Mouse (Mus musculus) gastrocnemius, adult 2 months (tissue): Measurements from ENCODE around the gene 2410004P03Rik. TPM values are rescaled to one million over a fixed set of nuclear protein-coding genes. Genes with fewer than 3 reads are reported as not detected.
A peak's percentile ranks its signal among the peaks of the same experiment; 100 is the strongest.
"Not testable (repeated sequence)": the region's sequence is repeated elsewhere in the genome, so short reads cannot be mapped to it uniquely, and the experiment has no call there.

Source experiments
- DNase-seq: peaks from one replicate; pipeline ENCODE4 v3.0.0; 2022
- H3K27ac ChIP-seq: fragments of 200-600 bp; 2 replicates; pipeline ENCODE4 v1.8.1; 2022; ENCODE audit warnings: mild to moderate bottlenecking
- H3K4me3 ChIP-seq: fragments of 200-600 bp; 2 replicates; pipeline ENCODE4 v1.8.1; 2022; ENCODE audit warnings: mild to moderate bottlenecking, moderate library complexity
- CTCF ChIP-seq: fragments of 200-600 bp; IDR thresholded peaks from 2 replicates; pipeline ENCODE4 v1.8.1; 2022; ENCODE audit warnings: antibody characterized with exemption, mild to moderate bottlenecking, moderate library complexity
- intact Hi-C: fragments of 180-260 bp; cut with DNase I; formaldehyde crosslinking; loops from one replicate; pipeline ENCODE4 v1.15.1; 2025
- total RNA-seq, 2 experiments: library from RNA; stranded (reverse); gene quantifications; 2 replicates each; pipeline ENCODE4 v1.2.3; 2021

Gene 2410004P03Rik
- total RNA-seq, 2 experiments from 2014 or later = not detected

DNA sequence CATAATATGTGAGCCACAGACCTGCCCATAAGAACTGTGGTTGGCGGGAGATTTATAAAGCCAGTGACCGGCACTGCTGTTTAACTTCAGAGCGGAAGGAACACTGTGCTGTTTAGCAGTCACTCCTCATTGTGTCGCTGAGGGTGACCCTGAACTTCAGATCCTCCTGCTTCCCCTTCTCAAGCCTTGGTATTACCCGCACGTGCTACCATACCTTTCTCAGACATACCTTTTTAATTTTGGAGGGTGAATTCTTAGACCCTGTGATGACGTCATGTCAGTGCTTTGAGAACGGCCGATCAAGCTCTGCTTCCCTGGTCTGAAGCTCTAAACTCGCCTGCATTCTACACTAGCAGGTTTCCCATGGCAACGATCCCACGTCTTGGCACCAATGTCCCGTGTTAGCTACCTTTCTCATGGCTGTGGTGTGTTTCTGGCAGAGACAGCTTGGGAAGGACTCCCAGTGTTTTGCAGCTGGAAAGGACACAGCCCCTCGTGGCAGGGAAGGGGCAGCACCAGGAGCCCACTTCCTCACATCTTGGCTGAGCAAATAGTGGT is 25.6 kb upstream of the 2410004P03Rik start:
- no peak overlapping the region for H3K27ac ChIP-seq
- intact Hi-C loops = no loop called here
- no peak for DNase-seq
- TF ChIP-seq CTCF = no peak
- no peak overlapping the region for H3K4me3 ChIP-seq

DNA sequence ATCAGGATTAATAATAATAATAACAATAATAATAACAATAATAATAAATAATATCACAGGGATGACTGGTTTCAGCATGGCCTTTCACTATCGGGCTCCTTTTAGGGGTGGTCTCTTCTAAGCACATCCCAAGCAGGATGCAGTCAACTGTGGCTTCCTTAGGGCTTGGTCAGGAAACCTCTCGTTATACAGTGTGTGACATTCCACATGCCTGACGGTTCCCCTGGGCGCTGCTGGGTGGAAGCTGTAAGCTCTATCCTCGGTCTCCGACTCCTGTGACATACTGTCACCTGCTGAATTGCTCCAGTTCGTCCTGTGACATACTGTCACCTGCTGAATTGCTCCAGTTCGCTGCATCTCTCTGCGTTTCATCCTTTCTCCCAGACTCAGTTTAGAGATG is 25.0 kb upstream of the 2410004P03Rik start:
- DNase-seq = no peak
- intact Hi-C loops = no loop called here
- no peak for TF ChIP-seq CTCF
- Histone ChIP-seq H3K4me3 (no peak overlapping the region), H3K27ac (no peak overlapping the region)

DNA sequence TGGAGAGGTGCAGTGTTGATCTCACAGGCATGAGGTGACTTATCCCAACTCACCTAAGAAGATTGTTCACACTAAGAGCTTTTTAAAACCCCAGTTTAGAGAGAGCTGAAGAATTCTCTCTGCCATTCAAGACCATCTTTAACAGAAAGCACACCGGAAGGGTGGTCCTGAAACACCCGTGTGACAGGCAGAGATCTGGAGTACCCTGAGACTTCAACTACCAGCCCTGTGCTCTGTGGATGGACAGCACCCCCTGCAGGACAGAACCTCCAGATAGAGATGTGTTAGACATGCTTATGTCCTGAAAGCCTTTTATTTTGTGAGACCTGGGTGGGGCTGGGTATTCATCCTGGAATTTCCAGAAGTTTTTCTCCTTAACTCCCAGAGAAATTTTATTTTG is 23.6 kb upstream of the 2410004P03Rik start:
- peak; percentile 45 for DNase-seq

DNA sequence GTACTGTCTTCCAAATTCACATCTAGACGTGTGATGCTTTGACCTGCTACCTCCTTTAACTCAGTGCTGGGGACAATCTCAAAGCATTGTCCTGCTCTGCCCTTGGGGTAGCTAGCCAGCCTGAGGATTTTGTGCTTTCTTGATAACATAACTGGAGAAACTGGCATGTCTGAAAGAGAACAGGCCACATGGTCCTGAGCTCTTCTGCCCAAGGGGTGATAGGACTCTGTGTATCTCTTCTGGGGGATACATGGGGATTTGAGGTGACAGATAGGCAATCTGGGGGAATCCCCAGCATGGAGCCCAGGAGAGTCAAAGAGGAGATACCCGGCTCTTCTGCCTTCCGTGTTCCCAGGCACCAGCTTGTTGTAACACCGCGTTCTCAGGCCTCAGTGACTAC is 23.1 kb upstream of the 2410004P03Rik start:
- TF ChIP-seq CTCF = no peak
- intact Hi-C loops = loop anchor here (5.0 kb wide), 1 partner anchor 208 kb away; no protein-coding TSS in a partner anchor

More for the DNA sequence above, 23.6 kb upstream of the 2410004P03Rik start:
- intact Hi-C loops = no loop called here
- Histone ChIP-seq H3K27ac (no peak overlapping the region), H3K4me3 (no peak overlapping the region)
- TF ChIP-seq CTCF = peak; percentile 51

DNA sequence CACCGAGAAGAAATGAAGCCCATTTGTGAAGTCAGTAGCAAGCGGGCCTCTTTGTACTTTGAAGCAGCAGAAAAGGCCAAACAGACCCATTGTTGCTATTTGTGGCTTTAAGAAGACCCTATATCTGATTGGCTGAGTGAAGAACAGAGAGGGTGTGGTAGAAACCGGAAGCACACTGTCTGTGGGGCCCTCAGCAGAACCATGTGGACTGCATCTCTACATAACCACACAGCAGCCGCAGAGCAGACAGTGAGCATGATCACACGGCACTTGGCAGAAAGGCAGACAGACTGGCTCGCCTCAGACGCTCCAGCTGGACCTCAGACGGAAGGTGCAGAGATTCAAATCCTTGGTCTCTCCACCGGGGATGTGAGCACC is 21.9 kb upstream of the 2410004P03Rik start:
- intact Hi-C loops = loop anchor here (1.0 to 5.0 kb wide), 2 partner anchors 209 to 224 kb away; no protein-coding TSS in a partner anchor
- H3K27ac ChIP-seq = no peak overlapping the region
- H3K4me3 ChIP-seq = no peak overlapping the region
- no peak for TF ChIP-seq CTCF
- no peak for DNase-seq

More for the DNA sequence above, 23.1 kb upstream of the 2410004P03Rik start:
- Histone ChIP-seq H3K27ac (no peak overlapping the region), H3K4me3 (no peak overlapping the region)
- DNase-seq = no peak

DNA sequence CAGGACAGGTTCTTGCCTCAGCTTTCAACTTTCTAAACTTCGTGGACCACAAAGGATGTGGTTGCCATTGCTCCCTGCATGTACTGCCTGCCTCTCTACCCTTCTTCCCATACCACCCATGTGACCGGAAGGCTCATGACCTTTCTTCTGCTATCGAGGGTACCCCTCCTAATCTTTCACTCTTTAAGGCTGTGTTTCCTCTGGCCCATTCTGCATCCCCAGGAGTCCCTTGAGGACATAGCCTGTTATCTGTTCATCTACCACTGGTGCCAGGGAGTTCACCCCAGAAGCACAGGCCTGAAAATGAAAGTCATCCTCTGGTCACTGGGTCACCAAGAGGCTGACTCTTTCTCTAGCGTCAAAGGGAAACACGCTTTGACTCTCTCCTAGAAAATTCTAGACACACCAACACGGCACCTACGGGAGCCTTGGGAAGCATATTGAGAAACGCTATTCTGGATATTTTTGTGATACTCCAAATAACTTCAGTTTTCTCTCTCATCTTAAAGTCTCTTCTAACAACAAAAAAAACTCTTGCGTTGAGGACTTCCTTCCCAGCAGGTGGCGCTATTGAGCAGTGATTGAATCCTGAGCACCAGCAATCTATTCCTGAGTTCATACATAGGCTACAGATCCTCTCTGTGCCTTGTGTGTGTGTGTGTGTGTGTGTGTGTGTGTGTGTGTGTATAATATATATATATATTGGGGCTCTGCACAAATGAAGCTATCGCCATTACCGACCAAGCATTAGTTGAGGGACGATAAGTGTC is 21.4 kb upstream of the 2410004P03Rik start:
- peak; percentile 80 for DNase-seq
- intact Hi-C loops = loop anchor here (1.0 to 5.0 kb wide), 2 partner anchors 209 to 224 kb away; no protein-coding TSS in a partner anchor
- TF ChIP-seq CTCF = peak; percentile 74
- Histone ChIP-seq H3K4me3 (no peak overlapping the region), H3K27ac (no peak overlapping the region)

DNA sequence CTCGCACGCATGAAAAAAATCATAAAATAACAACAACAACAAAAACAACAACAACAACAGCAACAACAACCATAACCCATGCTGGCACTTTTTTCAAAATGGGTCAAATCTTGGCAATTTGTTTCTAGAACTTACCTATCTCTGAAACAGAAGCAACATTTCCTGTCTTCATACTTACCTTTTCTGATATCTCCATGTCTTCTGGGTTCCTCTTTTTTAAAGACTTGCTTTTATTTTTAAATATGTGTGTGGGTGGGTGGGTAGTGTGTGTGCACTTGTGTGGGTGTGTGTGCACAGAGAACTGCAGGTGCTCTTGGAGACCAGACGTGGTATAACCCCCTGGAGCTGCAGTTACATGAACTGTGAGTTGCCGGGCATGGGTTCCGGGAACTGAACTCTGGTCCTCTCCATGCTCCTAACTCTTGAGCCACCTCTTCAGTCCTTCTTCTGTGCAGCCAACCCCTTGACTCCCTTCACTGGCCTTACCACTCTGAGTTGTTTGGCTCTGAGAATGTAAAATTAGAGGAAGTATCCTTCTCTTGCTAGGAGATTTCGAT is 13.1 kb upstream of the 2410004P03Rik start:
- no peak for DNase-seq
- Histone ChIP-seq H3K4me3 (no peak overlapping the region), H3K27ac (no peak overlapping the region)
- no peak for TF ChIP-seq CTCF
- intact Hi-C loops = no loop called here

DNA sequence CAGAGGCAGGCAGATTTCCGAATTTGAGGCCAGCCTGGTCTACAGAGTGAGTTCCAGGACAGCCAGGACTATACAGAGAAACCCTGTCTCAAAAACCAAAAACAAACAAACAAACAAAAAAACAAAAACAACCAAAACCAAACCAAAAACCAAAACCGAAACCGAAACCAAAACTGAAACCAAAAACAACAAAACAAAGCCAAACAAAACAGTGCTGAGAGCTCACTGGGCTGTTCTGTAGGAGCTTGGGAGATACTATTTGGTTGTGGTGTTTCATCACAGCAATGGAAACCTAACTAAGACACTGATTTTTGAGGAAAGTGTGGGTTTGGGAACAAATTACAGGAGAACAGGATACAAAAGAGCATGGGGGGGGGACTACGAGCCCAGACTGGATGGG is 10.6 kb upstream of the 2410004P03Rik start:
- no peak overlapping the region for H3K27ac ChIP-seq
- no peak overlapping the region for H3K4me3 ChIP-seq
- intact Hi-C loops = no loop called here
- TF ChIP-seq CTCF = no peak
- DNase-seq = no peak

DNA sequence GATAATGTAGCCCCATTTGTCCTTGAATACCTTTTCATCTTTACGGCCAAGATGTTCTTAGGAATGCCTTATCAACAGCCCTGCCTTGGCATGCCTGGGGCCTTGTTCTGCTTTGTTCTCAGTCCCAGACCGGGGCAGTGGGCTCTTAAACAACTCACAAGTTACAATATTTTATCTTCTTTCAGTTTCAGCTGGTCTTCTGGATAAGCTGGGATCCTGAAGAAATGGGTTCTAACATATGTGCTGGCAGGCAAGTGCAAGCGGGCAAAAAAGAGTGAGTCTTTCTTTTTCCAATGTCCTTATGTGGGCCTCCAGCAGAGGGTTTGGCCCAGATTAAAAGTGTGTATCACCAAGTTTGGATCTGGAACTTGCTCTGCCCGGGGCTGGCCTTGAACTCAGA is 9.6 kb upstream of the 2410004P03Rik start:
- H3K27ac ChIP-seq, intact Hi-C loops, DNase-seq, H3K4me3 ChIP-seq: not testable (repeated sequence)

DNA sequence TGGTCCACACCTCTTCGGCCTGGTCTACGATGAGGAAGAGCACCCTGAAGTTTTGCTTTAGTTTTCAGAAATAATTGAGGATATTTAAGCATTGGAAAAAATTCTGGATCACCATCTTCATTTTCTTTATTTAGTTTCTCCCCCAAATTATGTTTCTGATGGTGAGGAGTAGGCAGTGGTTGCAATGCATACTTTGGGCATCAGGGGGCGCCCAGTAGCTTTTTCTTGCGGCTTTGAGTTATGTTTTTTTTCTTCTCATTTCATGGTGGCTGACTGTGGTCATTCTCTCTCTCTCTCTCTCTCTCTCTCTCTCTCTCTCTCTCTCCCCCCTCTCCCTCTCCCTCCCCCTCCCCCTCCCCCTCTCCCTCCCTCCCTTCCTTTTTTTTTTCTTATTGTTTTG is 6.9 kb upstream of the 2410004P03Rik start:
- peak; percentile 66 for DNase-seq
- H3K4me3 ChIP-seq = no peak overlapping the region
- no peak overlapping the region for H3K27ac ChIP-seq
- intact Hi-C loops = loop anchor here (1.0 kb wide), 1 partner anchor 239 kb away; no protein-coding TSS in a partner anchor
- peak; percentile 77 for TF ChIP-seq CTCF

DNA sequence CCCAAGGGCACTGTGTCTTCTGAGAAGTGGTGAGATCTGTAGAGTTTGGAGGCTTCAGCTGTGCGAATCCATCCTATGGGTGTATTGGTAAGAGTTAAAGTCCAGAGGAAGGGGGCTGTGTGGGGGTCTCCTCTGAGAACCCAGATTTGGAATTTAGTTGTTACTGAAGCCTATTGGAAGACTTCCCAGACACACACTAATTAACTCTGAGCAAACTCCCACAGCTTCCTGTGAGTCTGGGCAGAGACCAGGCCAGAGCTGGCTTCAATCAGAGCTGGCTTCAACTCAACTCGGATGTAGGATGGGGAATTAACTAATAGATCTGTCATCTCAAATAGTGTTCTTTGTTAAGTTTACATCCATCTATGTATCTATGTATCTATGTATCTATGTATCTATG is 4.2 kb upstream of the 2410004P03Rik start:
- Histone ChIP-seq H3K27ac (no peak overlapping the region), H3K4me3 (no peak overlapping the region)
- DNase-seq = no peak
- intact Hi-C loops = no loop called here
- no peak for TF ChIP-seq CTCF

DNA sequence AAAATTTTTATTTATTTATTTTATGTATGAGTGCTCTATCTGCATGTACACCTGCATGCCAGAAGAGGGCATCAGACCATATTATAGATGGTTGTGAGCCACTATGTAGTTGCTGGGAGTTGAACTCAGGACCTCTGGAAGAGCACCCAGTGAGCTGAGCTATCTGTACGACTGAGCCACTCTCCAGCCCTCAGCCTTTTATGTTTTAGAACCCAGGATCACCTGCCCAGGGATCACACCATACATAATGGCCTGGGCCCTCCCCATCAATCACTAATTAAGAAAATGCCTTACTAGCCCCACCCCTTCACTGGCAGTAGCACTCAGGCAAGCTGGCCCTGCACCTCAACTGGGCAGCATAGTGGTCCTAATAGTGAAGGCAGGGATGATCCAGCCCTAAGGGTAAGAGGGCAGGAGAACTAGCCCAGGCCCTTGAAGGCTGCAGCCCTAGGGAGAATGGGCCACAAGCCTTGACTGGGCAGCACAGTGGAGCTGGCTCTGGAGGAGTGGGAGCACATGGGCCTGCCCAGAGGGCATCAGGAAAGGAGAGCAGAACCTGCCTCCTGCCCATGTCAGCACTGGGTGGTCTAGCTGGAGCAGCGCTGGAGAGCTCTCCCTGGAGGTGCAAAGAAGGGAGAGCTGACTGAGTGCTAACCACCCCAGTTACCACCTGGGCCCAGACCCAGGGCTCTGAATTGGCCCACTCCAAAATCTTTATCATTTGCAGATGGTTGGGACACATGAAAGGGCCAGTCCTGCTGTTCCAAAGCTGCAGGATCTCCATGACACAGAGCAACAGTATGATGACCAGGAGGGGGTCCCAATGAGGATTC is 756 bp upstream of the 2410004P03Rik start:
- TF ChIP-seq CTCF = no peak
- intact Hi-C loops = loop anchor here (2.0 kb wide), 1 partner anchor 295 kb away; no protein-coding TSS in a partner anchor
- no peak overlapping the region for H3K27ac ChIP-seq
- no peak for DNase-seq
- H3K4me3 ChIP-seq = no peak overlapping the region
